Mouse (Mus musculus) thymus, postnatal 0 days (tissue): ENCODE results near the gene Pnp2. TPM values are rescaled to one million over a fixed set of nuclear protein-coding genes. Genes with fewer than 3 reads are reported as not detected.
"Not testable (repeated sequence)": the region's sequence is repeated elsewhere in the genome, so short reads cannot be mapped to it uniquely, and the experiment has no call there.

Experiments
- DNase-seq: peaks from one replicate; pipeline ENCODE4 v3.0.0-alpha.2; 2015; ENCODE audit warnings: low spot score
- polyA plus RNA-seq: library from polyadenylated mRNA; unstranded; fragments of >200 nt; fragmentation: Nextera tagmentation; extraction: Ambion mirVana; gene quantifications from 2 replicates; pipeline ENCODE4 v1.2.1, GENCODE M21; 2015

Gene Pnp2
- 0.69 and 1.1 TPM in 2 replicates for polyA plus RNA-seq

- DNase-seq = peak; percentile 22
Measured at GRCm38 (mm10) chr14:50955942-50956508, at the start of gene Pnp2. TSS of gene Pnp2 (plus strand) at chr14:50955992.

DNA sequence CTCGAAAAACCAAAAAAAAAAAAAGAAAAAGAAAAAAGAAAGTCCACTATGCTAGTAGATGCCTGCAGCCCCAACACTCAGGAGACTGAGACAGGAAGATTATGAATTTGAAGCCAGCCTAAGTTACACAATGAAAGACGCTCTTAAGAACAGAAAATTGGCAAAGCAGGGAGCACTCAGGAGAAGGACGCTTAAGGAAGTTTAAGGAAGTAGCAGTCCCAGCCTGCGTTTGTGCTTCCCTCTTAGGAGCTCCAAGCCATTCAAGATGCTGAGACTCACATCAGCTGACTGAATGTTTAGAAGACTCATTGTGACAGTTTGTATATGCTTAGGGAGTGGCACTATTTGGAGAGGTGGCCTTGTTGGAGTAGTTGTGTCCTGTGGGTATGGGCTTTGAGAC is 47.7 kb upstream of the Pnp2 start:
- no peak for DNase-seq

DNA sequence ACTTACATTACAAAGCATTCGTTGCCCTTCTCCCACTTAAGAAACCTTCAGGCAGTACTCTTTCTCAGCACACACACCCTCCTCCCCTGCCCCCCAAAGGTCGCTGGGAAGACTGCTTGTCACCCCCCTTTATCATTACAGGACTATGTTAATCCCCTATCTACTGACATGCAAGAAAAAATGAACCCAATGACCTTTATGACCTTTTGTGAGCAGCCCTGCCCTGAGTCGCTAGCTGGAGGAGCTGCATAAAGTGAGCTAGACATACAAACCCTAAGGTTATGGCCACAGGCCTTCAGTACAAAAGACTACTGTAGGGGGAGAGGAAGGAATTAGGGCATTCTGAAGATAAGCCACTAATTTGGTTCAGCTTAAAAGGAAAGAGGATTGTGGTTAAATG is 44.4 kb upstream of the Pnp2 start:
- no peak for DNase-seq

GRCm38 (mm10) chr14:50923437-50923836 is 32.4 kb upstream of the Pnp2 start:
- not testable (repeated sequence) for DNase-seq

- DNase-seq = peak; percentile 97
Measured at GRCm38 (mm10) chr14:50924281-50925064, 31.3 kb upstream of the Pnp2 start, which contains the start of the genes Osgep and Apex1. TSS of gene Osgep (minus strand) at chr14:50924893. TSS of gene Apex1 (plus strand) at chr14:50924968.

DNA sequence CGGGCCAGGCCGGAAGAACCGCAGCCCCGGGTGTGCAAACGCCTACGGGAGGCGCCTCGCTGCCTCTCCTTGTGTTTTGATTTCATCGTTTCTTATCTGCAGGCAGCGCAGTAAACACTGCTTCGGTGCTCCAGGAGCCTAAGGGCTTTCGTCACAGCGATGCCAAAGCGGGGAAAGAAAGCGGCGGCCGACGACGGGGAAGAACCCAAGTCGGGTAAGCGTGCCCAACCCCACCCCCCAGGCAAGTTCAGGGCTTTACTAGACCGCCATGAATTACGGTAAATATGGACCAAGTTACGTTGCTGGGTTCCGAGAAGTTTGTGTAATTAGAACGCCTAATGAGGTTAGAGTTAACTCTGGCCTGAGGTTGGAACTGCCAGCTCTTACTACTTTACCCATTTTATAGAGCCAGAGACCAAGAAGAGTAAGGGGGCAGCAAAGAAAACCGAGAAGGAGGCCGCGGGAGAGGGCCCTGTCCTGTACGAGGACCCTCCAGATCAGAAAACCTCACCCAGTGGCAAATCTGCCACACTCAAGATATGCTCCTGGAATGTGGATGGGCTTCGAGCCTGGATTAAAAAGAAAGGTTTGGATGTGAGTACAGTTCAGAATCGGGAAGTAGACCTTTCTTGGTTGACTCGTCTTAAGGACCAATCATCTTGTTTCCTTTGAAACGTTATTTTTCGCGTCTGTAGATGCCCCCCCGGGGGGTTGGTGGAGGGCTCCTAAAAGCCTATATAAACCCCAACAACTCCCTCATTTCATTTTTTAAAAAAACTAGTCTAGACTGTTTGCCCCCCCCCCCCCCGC is 30.5 kb upstream of the Pnp2 start:
- DNase-seq = no peak

DNA sequence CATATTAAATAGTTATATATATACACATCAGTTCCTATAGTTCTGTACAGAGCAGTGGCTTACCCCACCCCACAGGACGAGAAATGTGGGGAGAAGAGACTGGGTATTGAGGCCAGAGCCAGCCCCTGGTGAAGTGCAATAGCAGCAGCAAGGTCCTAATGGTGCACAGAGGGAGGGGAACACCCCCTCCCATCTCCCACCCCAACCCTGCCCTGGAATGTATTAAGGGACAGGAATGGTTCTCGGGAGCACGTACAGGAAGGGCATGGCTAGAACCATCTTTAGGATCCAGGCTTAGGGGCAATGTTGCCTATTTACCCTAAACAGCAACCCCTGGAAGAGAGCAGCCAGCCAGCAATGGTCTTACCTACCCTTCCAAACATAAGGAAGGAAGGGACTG is 28.4 kb upstream of the Pnp2 start:
- DNase-seq = no peak

- no peak for DNase-seq
Measured at GRCm38 (mm10) chr14:50929951-50930350, 25.8 kb upstream of the Pnp2 start.

GRCm38 (mm10) chr14:50930377-50930753 is 25.4 kb upstream of the Pnp2 start:
- peak; percentile 68 for DNase-seq

- peak; percentile 99 for DNase-seq
Measured at GRCm38 (mm10) chr14:50930754-50931492, 24.9 kb upstream of the Pnp2 start, which contains the start of the genes Pip4p1 and Pnp. TSS of gene Pip4p1 (minus strand) at chr14:50930856. TSS of gene Pnp (plus strand) at chr14:50931082.

- DNase-seq = no peak
Measured at GRCm38 (mm10) chr14:50931493-50932020, 24.2 kb upstream of the Pnp2 start.

GRCm38 (mm10) chr14:50936649-50937048 is 19.1 kb upstream of the Pnp2 start:
- no peak for DNase-seq

- no peak for DNase-seq
Measured at GRCm38 (mm10) chr14:50938119-50938908, 17.5 kb upstream of the Pnp2 start.

- DNase-seq = no peak
Measured at GRCm38 (mm10) chr14:50938940-50939339, 16.9 kb upstream of the Pnp2 start.

DNA sequence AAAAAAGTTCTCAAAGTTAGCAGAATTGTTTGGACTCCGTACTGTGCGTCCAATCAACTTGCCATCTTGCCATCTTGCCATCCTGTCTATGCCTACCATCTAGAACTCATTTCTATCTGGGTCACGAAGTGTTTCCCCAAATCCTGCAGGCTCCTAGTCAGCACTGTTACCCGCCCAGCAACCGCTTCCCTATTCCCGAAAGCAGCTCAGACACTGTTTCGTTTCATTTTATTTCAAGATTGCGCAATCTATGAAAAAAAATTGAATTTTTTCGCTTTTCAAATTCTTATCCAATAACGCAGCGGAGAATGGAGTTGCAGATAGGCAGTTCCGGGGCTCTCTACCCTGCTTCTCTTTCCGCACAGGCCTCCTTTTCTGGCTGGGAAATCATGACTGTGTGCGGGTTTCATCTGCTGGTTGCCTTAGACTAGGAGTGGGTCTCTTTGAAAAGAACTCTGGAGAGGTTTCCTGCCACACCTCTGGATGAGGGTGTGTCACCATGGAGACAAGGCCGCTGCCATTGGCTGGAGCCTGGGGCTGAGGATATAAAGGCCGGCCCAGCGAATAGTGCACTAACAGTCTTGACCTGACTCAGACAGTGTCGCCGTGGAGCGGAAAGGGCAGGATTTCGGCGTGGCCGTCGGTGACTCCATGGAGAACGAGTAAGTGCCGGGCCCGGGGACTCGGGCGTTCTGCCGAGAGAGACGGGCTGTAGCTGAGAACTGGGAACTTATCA is 11.7 kb upstream of the Pnp2 start, which contains the start of gene Gm49342:
Gm49342 (plus strand) TSS at position 586 of the 736 bp plus-strand sequence.
- peak; percentile 76 for DNase-seq

- peak; percentile 56 for DNase-seq
Measured at GRCm38 (mm10) chr14:50944668-50945033, 11.1 kb upstream of the Pnp2 start.

GRCm38 (mm10) chr14:50945081-50945480 is 10.7 kb upstream of the Pnp2 start:
- not testable (repeated sequence) for DNase-seq

- not testable (repeated sequence) for DNase-seq
Measured at GRCm38 (mm10) chr14:50945526-50945925, 10.3 kb upstream of the Pnp2 start.

DNA sequence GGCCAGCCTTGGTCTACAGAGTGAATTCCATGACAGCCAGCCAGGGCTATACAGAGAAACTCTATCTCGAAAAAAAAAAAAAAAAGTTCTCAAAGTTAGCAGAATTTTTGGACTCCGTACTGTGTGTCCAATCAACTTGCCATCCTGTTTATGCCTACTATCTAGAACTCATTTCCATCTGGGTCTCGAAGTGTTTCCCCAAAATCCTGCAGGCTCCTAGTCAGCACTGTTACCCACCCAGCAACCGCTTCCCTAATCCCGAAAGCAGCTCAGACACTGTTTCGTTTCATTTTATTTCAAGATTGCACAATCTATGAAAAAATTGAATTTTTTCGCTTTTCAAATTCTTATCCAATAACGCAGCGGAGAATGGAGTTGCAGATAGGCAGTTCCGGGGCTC is 305 bp upstream of the Pnp2 start:
- DNase-seq = no peak
